Mouse (Mus musculus): Measurements from ENCODE around the gene Arsg.

Gene Arsg

DNA sequence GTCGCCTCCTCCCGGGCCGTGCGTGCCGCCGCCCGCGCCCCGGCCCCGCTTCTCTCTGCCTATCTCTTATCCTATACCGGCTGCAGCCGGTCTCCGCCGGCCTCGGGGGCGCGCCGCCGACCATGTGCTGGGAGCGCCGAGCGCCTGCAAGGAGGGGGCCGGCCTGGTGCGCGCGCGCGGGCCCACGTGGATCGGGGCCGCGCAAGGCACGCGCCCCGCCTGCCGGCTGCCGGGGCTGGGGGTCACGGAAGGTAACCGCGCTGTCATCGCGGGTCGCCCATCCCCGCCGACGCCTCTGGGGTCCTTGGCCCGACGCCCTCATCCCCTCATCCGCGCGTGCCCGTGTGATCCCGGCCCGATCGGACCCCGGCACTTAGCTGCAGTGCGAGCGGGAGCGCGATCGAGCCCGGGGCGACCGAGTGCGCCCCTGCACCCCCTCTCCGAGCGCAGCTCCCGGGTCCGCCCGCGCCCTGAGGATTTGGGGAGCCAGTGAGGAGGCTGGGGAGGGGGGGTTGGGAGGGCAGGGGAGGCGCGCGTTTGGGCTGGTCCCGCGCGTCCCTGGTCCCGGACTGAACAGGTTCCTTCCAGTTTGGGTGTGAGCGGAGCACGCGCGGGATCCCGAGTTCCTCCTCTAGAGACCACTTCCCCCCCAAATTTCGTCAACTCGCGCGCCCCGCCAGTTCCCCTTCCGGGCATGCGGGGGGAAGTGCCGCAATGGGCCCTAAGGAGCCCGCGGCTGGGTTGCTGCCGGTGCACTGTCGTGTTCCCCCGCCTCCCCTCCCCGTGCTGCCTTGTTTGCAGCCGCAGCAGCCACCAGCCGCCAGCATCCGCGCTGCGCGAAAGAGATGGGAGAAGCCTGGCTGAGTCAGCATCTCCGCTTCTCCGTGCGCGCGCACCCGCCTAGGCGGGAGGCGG, at the start of gene Arsg, which contains the start of gene Slc16a6:
Gene Arsg, plus strand, starts transcription at position 204 of the 915 bp plus-strand sequence.
Gene Slc16a6, minus strand, starts transcription at position 428 of the 915 bp plus-strand sequence.
- DNase-seq (ENCODE audit: extremely low read depth, low read depth, low spot score), result no peak

DNA sequence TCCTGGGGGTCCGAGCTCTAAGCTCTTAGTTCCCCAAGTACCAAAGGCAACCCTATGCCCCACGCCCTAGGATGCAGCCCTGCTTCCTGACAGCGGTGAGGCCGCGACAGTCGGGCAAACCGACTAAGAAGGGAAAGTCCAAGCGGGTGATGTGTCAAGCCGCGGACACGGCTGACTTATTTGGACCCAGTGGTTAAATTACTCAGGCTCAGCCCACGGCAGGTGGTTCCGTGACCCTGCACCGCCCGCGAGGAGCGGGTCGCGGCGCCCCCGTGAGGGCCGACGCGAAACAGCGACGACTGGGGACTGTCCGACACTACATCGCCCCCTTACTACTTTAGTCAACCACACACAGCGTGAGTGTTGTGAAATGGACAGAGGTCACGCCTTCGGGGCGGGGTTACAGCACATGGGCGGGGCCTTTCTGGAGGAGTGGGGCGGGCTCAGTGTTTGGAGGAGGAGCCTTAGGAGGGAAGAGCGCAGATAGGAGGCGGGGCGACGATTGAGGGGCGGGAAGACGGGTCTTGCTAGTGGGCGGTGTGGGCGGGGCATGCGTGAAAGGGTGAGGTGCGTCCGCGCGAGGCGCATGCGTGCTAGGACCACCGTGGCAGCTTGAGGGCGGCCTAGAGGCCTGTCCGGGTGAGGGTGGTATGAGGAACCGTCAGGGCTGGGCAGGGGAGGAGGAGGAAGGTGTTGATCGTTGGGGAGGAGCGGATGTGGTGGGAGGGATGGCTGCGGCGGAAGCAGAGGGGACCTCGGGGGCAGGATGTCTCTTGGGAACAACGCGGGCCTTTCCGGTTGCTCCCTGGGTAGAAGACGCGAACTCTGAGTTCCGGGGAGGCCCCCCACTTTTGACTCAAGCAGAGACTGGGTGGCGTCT, 47.5 kb upstream of the Arsg start, which contains the start of gene Amz2:
Gene Amz2, plus strand, starts transcription at position 555 of the 880 bp plus-strand sequence.
- DNase-seq (ENCODE audit: extremely low read depth, low read depth, low spot score), result peak; percentile 69

DNA sequence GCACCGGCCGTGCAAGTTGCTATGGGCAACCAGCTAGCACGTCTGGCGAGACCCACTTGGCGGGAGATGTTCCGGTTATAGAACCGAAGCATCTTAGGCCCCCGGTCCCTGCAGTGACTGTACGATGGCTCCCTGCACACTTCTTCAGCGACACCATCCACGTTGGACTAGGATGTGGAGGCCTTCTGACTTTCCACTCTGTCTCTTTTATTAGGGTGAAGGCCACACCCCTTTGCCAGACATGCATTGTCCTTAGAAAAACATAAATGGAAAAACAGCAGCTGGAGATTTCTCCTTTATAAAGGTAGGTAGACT, 46.9 kb upstream of the Arsg start:
- no peak for DNase-seq (ENCODE audit: extremely low read depth, low read depth, low spot score)

DNA sequence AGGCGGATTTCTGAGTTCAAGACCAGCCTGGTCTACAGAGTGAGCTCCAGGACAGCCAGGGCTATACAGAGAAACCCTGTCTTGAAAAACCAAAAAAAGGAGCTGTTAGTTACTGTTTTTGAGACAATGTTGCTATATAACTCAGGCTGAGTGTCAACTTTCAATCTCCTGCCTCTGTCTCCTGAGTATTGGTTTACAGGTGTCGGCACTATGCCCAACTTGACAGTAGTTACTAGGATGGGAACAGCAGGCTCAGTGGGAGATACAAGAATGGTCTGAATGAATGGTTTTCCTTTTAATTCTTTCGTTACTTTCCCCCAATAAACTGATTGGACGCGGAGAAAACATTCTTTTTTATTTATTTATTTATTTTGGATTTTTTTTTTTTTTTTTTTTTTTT, 45.8 kb upstream of the Arsg start:
- no peak for DNase-seq (ENCODE audit: extremely low read depth, low read depth, low spot score)

DNA sequence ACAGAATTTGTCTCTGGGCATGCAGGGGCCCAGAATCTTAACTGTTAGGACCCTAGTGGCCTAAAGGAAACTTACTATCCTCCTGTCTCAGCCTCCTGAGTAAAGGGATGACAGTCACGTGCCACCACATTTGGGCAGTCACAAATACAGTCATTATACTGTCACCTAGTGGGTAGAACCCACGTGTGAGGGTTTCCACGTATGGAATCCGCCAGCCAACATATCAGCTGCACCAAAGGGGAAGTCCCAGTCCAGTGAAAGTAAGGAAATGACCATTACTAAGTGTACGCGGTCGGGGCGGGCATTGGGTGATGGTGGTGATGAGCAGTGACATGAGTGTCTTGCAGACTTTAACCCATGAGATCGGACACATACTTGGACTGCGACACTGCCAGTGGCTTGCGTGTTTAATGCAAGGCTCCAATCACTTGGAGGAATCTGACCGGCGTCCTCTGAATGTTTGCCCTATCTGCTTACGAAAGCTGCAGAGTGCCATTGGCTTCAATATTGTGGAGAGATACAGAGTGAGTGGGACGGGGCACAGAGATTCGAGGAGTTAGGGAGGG, 38.9 kb upstream of the Arsg start:
- DNase-seq (ENCODE audit: extremely low read depth, low read depth, low spot score), result no peak

DNA sequence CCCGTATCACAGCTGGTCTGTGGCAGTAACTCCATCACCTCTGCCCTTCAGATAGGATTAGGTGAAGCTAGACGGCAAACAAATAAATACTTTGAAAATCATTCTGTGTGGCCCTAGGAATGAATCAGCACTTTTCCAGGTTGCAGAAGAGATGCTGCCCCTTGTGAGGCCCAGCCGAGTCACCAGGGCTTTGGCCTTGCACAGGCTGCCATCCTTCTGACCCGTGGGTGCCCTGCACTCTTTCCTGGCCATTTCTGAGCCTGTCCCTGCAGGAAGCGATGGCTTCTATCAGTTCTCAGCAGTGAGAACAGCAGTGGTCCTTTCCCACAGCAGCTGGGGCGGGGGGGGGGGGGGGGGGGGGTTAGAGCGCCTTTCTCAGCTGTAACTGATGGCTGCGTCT, 36.3 kb upstream of the Arsg start:
- DNase-seq (ENCODE audit: extremely low read depth, low read depth, low spot score), result no peak

DNA sequence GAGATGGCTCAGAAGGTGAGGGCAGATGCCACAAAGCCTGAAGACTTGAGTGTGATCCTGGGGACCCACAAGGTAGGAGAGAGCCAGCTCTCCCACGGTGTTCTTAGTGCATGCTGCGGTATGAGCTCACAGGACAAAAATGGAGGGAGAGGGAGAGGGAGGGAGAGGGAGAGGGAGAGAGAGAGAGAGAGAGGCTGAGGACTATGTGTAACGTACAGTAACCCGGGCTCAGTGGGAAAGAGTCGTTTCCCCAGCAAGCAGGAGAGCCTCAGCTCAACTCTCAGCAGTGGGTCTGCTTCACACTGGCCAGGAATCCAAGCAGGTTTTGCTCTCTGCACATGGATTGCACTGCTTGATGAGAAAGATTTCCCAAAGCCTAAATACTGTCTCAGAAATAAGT, 34.0 kb upstream of the Arsg start:
- DNase-seq (ENCODE audit: extremely low read depth, low read depth, low spot score), result no peak

DNA sequence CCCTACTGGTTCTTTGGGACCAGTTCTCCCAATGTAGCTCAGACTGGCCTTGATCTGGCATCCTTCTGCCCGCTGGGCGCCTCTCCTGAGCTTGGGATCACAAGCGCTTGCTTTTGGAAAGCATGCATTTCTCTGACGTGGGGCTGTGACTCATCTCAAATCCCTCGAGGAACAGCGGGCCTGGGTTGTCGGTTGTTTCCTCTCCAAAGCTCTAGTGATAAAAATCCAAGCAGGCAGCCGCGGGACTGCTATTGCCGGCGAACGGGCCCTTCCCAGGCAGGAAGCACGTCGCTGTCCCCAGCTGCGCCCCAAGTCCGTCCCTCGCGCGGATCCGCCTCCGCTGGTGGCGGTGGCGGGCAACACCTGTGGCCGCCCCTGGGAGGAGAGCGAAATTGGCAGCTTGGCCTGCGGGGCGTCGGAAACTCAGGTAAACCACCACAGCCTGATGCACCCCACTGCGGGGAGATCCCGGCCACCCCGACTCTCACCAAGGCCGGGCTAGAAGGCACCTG, 33.3 kb upstream of the Arsg start:
- no peak for DNase-seq (ENCODE audit: extremely low read depth, low read depth, low spot score)

DNA sequence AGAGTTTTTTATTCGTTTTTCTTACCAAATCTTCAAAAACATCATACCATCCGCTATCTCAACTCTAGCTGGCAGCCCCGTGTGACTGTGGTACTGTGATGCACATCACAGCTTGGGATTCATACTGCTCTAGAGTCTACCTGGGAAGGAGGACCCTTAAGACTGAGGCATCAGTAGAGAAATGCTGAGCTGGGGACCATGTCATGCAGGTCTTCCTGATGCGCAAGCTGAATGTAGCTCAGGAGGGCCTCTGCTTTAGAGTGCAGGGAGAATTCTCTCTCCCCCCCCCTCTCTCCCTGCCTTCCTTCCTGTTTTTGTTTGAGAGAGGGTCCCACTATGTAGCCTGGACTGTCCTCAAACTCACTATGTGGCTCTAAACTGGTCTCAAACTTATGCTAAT, 32.5 kb upstream of the Arsg start:
- no peak for DNase-seq (ENCODE audit: extremely low read depth, low read depth, low spot score)

DNA sequence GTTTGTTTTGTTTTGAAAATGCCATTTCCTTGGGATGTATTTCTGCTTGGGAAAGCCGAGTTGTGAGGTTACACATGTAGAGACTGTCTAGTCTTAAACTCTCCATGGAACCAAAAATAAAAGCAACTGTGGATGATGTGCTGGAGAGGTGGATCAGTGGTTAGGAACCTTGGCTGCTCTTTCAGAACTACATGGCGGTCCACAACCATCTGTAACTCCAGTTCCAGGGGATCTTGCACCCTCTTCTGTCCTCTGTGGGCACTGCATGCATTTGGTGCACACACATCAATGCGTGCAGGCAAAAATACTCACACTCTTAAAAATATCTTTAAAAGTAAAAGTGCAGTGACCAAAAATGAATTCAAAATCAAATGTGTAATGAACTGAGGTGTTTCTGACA, 32.1 kb upstream of the Arsg start:
- DNase-seq (ENCODE audit: extremely low read depth, low read depth, low spot score), result no peak

DNA sequence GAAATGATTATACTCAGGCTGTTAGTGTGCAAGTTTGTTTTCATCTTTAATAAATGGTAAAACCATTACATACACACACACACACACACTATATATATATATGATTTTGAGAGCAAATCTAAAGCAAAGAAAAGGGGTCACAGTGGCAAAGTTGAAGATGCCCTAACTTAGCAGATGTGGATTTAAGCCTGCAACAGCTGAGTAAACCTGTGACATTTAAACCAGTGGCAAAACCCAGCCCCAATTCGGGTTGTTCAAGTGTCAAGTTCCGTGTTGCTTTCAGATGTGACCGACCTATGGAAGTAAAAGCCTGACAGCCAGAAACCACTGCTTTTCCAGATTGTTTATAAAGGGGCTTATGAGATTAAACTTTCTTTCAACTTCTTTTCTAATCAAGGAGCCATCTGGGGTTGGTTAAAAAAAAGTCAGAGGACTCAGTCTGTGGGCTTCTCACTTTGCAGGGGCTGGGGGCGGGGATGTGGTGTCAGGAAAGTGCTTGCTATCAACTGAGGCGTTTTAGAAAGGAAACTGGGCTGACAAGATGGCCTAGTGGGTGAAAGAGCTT, 30.9 kb upstream of the Arsg start:
- no peak for DNase-seq (ENCODE audit: extremely low read depth, low read depth, low spot score)

DNA sequence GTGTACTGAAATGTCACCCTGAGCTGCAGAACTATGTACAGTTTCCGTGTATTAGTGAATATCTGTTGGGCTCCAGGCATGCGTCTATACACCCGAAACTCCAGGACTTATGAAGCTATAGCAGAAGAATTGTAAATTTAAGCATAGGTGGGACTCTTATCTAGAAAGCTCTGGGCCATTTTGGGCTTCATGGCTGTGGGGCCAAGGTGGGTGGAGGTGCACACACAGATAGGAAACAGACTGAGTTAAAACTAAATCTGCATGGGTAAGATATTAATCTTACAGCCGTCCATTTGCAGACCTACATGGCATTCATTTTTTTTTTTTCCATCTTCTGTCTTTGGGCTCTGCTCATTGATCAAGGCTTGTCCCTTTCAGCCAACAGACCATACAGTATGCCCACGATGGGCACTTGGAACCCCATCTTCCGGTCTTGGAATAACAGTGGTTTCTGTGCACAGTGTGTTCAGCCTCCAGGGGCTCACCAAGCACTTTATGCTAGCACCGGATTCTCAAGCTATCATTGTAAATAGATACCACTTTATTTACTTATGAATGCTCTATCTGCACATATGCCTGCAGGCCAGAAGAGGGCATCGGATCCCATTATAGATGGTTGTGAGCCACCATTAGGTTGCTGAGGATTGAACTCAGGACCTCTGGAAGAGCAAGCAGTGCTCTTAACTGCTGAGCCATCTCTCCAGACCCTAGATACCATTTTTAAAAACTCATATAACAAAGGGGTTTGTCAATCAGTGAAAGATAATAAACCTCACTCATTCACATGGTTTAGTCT, 29.5 kb upstream of the Arsg start:
- no peak for DNase-seq (ENCODE audit: extremely low read depth, low read depth, low spot score)

DNA sequence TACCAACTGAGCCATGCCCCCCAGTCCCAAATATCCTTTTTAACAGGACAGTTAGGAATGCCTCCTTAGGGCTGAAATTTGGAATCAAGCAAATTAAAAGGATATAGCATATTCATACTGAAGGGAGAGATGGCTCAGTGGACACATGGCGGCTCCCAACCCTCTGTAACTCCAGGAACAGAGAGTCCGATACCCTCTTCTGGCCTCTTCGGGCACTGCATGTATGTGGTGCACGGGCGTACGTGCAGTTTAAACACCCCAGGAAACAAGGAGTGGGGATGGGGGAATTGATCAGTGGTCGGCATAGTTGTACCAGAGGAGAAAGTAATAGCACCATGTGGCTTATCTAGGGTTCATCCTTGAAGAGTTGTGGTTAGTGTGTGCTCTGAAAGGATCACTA, 28.6 kb upstream of the Arsg start:
- DNase-seq (ENCODE audit: extremely low read depth, low read depth, low spot score), result no peak

DNA sequence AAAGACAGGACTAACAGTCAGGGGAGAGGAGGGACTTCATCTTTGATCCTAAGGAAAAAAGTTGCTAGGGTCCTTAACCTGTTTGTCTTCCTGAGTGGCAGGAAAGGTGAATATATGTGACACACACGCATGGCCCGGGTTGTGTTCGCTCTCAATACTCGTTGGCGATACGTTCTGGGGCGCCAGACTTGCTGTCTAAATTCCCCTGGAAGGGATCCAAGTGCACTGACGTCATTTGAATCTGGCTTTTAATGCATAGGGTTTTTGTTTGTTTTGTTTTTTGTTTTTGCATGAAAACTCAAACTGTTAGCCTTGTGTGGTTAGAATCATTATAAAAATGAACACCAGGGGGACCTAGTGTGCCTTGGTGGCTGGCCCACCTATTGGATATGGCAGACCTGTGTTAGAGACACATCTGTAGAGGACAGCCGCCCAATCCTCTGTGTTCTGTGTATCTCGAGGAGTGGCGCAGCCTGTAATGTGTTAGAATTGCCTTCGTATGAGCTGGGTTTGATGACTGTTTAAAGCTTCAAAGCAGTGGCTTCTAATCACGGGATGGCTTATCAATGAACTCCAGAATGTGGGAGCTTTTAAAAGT, 27.6 kb upstream of the Arsg start:
- no peak for DNase-seq (ENCODE audit: extremely low read depth, low read depth, low spot score)

DNA sequence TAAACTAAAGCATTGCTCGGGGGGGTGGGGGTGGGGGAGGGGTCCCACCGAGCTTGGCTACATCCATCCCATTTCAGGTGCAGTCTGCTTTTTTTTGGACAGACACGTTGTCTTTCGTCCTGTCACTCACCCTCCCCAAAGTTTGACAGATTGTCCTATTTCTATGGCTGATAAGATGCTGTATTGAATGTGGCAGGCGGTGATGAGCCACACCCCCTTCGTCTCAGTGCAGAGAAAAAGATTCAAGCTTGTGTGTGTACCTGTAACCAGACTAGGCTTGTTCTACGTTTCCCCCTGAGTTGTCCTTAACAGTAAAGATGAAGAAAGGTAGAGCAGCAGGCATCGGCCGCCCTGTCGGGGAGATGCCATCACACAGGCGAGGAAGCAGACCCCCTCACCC, 22.0 kb upstream of the Arsg start:
- no peak for DNase-seq (ENCODE audit: extremely low read depth, low read depth, low spot score)

DNA sequence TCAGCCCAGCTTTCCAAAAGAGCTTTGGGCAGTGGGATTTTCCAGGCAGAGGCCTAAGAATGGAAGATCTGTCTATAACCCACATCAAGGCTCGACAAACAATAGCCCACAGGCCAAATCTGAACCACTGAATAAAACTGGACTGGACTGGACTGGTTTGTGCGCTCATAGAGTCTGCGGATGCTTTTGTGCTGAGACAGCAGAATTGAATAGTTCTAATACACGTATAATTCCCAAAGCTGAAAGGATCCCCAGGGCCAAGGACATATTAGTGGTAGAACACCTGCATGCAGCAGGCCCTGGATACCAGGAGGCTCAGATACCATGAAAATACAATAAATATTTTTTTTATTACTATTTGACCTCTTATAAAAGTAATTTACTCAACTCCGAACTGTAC, 16.9 kb upstream of the Arsg start:
- DNase-seq (ENCODE audit: extremely low read depth, low read depth, low spot score), result no peak

DNA sequence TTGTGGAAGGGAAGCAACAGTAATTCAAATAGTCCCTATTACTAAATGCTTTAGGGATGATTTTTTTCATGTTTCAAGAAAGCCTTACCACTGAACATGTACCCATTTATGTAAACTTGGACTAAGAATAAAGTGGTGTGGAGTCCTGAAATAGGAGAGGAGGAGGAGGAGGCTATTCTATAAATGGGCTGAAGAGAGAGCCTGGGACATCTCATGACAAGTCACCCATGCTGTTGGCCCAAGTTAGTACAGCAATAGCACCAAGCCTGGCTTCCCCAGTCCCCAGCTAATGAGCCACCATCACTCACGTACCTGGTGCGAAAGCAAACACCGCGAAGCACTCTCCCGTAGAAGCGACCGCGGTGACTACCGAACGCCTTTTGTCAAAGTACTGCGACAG, 15.0 kb upstream of the Arsg start:
- DNase-seq (ENCODE audit: extremely low read depth, low read depth, low spot score), result no peak

DNA sequence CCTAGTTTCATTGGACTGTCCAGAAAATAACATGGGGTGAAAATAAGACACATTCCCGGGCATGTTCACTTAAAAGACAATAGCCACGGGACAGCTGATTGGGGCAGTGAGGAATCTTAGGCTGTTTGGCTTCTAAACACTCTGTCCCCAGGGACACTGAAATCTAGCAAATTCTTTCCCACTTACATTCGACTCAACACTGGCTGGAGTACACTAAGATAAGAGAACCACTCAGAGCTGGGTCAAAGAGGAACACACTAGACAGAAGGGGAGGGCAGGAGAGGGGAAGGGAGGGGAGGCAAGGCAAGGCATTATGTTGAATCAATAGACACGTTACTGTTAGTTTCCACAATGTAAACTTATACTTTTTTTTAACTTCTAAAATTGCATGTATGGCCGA, 12.6 kb upstream of the Arsg start:
- DNase-seq (ENCODE audit: extremely low read depth, low read depth, low spot score), result no peak

DNA sequence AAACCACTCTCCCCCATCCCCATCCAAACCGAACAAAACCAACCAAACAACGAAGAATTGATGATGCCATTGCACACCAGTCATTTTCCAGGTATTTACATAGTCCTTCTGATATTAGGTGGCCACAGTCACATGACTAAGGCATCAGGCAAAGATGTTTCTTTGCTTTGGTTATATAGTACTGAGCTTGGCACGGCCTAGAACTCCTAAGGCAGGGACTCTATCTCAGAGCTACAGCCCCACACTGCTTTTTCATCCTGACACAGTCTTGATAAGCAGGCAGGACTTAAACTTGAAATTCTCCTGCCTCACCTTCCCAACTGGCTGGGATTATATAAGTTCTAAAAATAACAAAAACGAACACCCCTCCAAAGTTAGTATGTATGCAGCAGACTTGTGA, 8.1 kb upstream of the Arsg start:
- no peak for DNase-seq (ENCODE audit: extremely low read depth, low read depth, low spot score)

DNA sequence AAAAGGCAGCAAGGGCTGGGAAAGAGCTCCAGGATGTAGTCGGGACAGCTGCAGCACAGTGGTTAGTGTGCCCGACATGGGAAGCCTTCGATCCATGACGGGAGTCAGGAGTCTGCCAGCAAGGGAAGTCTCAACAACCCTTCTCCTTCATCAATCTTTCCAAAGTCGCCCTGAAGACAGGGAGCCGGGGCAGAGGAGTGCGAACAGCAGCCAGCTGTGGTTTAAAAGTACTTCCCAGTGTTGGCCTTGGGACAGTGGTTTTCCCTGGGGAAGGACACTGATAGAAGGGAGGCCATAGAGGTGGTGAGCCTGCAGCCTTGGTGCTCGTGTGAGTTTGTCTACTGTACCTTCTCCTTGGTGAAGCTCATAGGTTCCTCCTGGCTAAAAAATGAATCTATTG, 6.2 kb upstream of the Arsg start:
- DNase-seq (ENCODE audit: extremely low read depth, low read depth, low spot score), result no peak

All from fat pad, adult 2 months (tissue).